Mouse (Mus musculus) kidney, embryonic 15.5 days (tissue): ENCODE results near the gene Pou2f1. TPM values are rescaled to one million over a fixed set of nuclear protein-coding genes. Genes with fewer than 3 reads are reported as not detected.

Source experiments
- ATAC-seq: fragments of 200-750 bp; cut with Nextera tagmentation; replicated peaks from 2 replicates; pipeline ENCODE4 v1.8.0; 2017; ENCODE audit warnings: moderate TSS enrichment; ENCODE audit not compliant: low FRiP score
- H3K27ac ChIP-seq: fragments of 300-500 bp; sonication (generic); 2 replicates; pipeline ENCODE4 v1.5.1; 2015; ENCODE audit warnings: mild to moderate bottlenecking, inconsistent platforms
- H3K27me3 ChIP-seq: fragments of 300-500 bp; sonication (generic); 2 replicates; pipeline ENCODE4 v1.6.1; 2015; ENCODE audit warnings: inconsistent platforms
- H3K36me3 ChIP-seq: fragments of 300-500 bp; sonication (generic); 2 replicates; pipeline ENCODE4 v1.6.1; 2015; ENCODE audit warnings: inconsistent platforms
- H3K4me1 ChIP-seq: fragments of 300-500 bp; sonication (generic); 2 replicates; pipeline ENCODE4 v1.6.1; 2015; ENCODE audit warnings: inconsistent platforms
- H3K4me2 ChIP-seq: fragments of 300-500 bp; sonication (generic); 2 replicates; pipeline ENCODE4 v1.6.1; 2015; ENCODE audit warnings: moderate library complexity, mild to moderate bottlenecking, inconsistent platforms
- H3K4me3 ChIP-seq: fragments of 300-500 bp; sonication (generic); replicated peaks from 2 replicates; pipeline ENCODE4 v1.5.1; 2015; ENCODE audit warnings: mild to moderate bottlenecking, inconsistent platforms
- H3K9ac ChIP-seq: fragments of 300-500 bp; sonication (generic); 2 replicates; pipeline ENCODE4 v1.6.1; 2015; ENCODE audit warnings: mild to moderate bottlenecking, inconsistent platforms
- H3K9me3 ChIP-seq: fragments of 300-500 bp; sonication (generic); replicated peaks from 2 replicates; pipeline ENCODE4 v1.6.1; 2016; ENCODE audit warnings: inconsistent platforms
- WGBS: fragments of 180-500 bp; shearing (Covaris S2); methylation state at CpG from one replicate; pipeline ENCODE4 v1.1.7; 2015; ENCODE audit warnings: mixed read lengths; 5-methylcytosine and 5-hydroxymethylcytosine counted together
- polyA plus RNA-seq: library from polyadenylated mRNA; unstranded; fragments of >200 nt; fragmentation: Nextera tagmentation; extraction: Ambion mirVana; gene quantifications from 2 replicates; pipeline ENCODE4 v1.2.1, GENCODE M21; 2015

The Pou2f1 gene
- polyA plus RNA-seq, result 19.5 TPM in 2 replicates

DNA sequence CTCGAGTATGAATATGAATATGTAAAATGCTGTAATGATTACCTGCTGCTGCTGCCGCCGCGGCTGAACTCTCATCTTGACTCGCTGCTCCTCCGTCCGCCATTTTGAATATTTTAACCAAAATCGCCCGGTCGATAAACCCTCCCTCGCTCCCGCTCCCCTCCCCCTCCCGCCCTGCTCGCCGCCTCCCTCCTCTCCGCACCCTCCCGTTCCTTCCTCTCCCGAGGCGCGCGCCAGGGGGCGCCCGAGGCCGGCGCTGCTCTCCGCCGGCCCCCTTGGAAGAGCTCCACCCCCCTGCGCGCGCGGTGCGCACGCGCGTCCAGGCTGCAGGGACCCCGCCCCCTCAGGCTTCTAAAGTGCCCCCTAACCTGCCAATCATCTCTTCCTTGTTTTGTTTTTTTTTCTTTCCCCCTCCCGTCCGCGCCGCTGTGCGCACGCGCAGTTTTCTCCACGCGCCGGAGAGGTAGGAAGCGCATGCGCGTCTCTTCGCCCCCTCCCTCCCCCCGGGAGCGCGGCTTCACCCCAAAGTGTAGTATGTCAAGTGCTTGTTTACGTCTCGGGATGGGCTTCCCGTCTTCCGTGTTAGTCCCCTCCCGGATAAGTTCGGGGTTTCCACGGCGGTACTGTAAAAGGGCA is at the start of gene Pou2f1:
Gene Pou2f1 (minus strand): TSS at position 159 of the 636 bp plus-strand sequence.
- Histone ChIP-seq H3K4me2 (peak within 1 kb of the TSS; percentile 96), H3K36me3 (no peaks in the 10 kb centered on the region), H3K4me1 (peaks cover 24% of the 10 kb centered on the region), H3K27me3 (no peaks in the 10 kb centered on the region), H3K9ac (peak within 1 kb of the TSS; percentile 93), H3K27ac (peak within 1 kb of the TSS; percentile 91), H3K9me3 (no peaks in the 10 kb centered on the region), H3K4me3 (peak within 1 kb of the TSS; percentile 97)
- WGBS, result under 1% methylated on average over 60 of the region's 61 CpGs
- peak; percentile 91 for ATAC-seq

DNA sequence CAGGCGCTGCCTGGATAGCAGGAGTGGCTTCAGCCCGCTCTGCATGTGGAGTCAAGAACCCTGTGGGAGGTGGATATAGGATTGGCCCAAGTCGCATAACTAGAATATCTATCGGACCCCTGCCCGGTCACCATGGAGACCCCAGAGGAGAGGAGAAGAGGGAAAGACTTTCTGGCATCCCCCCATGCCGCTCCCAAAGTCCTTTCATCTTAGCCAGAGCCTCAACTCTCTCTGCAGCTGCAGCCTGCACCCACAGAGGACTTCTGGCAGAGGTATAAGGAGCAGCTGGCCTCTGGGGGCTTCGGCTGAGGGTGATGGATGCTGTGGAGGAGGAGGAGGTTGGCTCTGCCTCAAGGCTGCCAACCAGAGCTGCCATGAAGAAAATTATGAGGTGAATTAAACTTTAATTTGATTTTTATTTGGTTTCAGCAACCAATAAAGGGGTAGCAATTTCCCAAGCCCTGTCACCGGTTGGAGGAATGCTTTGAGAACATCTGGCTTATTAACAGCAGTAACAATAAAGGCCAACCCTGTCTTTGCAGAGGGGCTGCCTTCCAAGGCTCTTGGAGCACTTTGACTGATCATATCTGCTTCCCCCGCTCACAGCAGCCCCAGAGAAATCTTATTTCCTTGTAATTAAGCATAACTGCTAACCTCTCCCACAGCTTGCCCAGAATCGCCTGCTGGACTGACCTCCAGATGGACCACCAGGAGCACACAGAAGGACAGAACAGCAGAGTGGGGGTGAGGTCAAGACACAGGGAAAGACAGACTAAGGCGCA is 46.8 kb upstream of the Pou2f1 start:
- H3K4me3 ChIP-seq, result peak overlapping the region; percentile 47
- H3K36me3 ChIP-seq, result no peaks in the 10 kb centered on the region
- ATAC-seq, result peak; percentile 38; the same call in 1 of the 2 replicates
- no peak overlapping the region for H3K9ac ChIP-seq
- peak overlapping the region; percentile 90 for H3K4me2 ChIP-seq
- H3K4me1 ChIP-seq, result peaks cover 42% of the 10 kb centered on the region
- WGBS, result 11% methylated on average over 11 of the region's 11 CpGs
- no peak overlapping the region for H3K27ac ChIP-seq
- H3K27me3 ChIP-seq, result peaks cover 31% of the 10 kb centered on the region
- no peaks in the 10 kb centered on the region for H3K9me3 ChIP-seq

DNA sequence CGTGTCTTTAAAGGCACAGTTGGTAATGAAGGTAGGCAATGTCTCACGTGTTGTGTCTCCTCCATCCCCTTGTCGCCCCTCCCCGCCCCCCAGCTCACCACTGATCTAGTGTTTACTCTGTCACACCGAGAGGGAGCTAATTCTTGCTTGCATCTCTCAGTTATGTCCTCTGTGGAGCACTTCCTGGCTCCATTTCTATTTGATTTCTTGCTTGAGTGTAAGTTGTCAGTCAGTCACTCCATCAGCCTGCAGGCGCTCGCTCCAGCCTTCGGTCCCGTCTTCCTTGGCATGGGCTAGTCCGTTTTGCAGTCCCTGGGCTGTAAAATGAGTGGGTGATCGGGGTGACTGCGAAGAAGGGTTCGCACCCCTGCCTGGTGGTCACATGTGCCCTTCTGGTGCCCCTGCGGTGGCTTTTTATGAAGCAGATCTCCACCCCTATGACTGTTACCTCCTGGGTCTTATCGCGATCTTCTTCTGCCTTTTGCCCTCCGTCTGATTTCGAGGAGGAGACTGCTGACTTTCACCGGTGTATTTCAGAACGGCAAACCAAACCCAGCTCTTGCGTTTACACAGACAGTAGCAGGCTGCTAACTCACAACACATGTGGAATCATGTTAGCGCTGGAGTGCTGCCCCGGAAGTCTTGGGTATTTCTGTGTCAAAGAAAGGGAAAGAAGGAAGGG is 45.9 kb upstream of the Pou2f1 start:
- no peak overlapping the region for H3K27ac ChIP-seq
- 2% methylated on average over 23 of the region's 23 CpGs for WGBS

DNA sequence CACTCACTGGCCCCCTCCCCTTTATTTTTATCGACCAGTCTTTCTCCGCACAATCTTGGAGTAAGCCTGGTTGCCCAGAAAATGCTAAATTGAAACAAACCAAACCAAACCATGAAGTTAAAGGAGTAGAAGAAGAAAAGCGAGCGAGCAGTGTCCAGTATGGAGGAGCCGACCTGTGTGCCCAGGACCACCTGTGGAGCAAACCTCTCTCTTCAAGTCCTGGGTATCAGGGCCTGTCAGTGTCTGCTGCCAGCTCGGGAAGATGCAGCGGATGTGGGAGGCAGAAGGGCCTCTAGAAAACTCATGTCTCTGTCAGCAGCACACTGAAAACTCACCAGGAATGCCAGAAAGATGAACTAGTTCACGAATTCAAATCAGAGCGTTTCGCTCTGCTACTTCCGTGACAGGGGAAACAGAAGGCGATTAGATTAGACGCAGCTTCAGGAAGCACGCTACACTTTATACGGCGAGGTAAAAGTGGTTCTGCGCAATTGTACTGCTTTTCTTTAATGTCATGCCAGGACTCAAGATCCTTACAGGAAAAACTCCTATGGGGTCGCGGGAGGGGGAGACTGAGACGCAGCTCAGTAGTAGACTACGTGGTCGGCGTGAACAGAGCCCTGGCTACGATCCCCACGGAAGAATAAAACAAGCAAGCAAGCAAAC is 45.2 kb upstream of the Pou2f1 start:
- H3K36me3 ChIP-seq, result no peaks in the 10 kb centered on the region
- WGBS, result 8% methylated on average over 25 of the region's 25 CpGs
- peak overlapping the region; percentile 47 for H3K4me3 ChIP-seq
- ATAC-seq, result peak; percentile 27; the same call in 1 of the 2 replicates
- H3K27me3 ChIP-seq, result peaks cover 31% of the 10 kb centered on the region
- no peak overlapping the region; the same call in none of the 2 replicates for H3K9ac ChIP-seq
- no peak overlapping the region for H3K27ac ChIP-seq
- no peaks in the 10 kb centered on the region for H3K9me3 ChIP-seq
- H3K4me1 ChIP-seq, result peaks cover 41% of the 10 kb centered on the region
- H3K4me2 ChIP-seq, result peak overlapping the region; percentile 90

More for the DNA sequence above, 45.9 kb upstream of the Pou2f1 start:
- no peaks in the 10 kb centered on the region for H3K36me3 ChIP-seq
- peak overlapping the region; percentile 90 for H3K4me2 ChIP-seq
- H3K27me3 ChIP-seq, result peaks cover 31% of the 10 kb centered on the region
- H3K4me1 ChIP-seq, result peaks cover 45% of the 10 kb centered on the region
- peak overlapping the region; percentile 47 for H3K4me3 ChIP-seq
- peak; percentile 11; the same call in 1 of the 2 replicates for ATAC-seq
- H3K9ac ChIP-seq, result peak overlapping the region; percentile 43; the same call in 1 of the 2 replicates
- no peaks in the 10 kb centered on the region for H3K9me3 ChIP-seq

GRCm38 (mm10) chr1:166045894-166046197 is 43.4 kb upstream of the Pou2f1 start:
- peaks cover 41% of the 10 kb centered on the region for H3K4me1 ChIP-seq
- H3K36me3 ChIP-seq, result no peaks in the 10 kb centered on the region
- no peak overlapping the region for H3K4me3 ChIP-seq
- H3K9me3 ChIP-seq, result no peaks in the 10 kb centered on the region
- WGBS, result 67% methylated on average over 4 of the region's 4 CpGs
- peaks cover 31% of the 10 kb centered on the region for H3K27me3 ChIP-seq
- H3K4me2 ChIP-seq, result 0 out of 2 replicates have a peak overlapping the region, but pooled peaks have one; percentile 12
- no peak overlapping the region for H3K9ac ChIP-seq
- no peak overlapping the region for H3K27ac ChIP-seq
- ATAC-seq, result no peak

- no peak overlapping the region for H3K27ac ChIP-seq
- H3K9me3 ChIP-seq, result no peaks in the 10 kb centered on the region
- no peaks in the 10 kb centered on the region for H3K36me3 ChIP-seq
- H3K9ac ChIP-seq, result no peak overlapping the region
- WGBS, result 33% methylated on average over 14 of the region's 14 CpGs
- H3K4me1 ChIP-seq, result peaks cover 41% of the 10 kb centered on the region
- 0 out of 2 replicates have a peak overlapping the region, but pooled peaks have one; percentile 12 for H3K4me2 ChIP-seq
- H3K27me3 ChIP-seq, result peaks cover 31% of the 10 kb centered on the region
- no peak overlapping the region for H3K4me3 ChIP-seq
- no peak for ATAC-seq
These were observed 42.8 kb upstream of the Pou2f1 start for GRCm38 (mm10) chr1:166045060-166045893.

- Histone ChIP-seq H3K4me3 (no peak overlapping the region), H3K9me3 (no peaks in the 10 kb centered on the region), H3K27me3 (peaks cover 21% of the 10 kb centered on the region), H3K27ac (no peak overlapping the region), H3K4me2 (no peak overlapping the region), H3K9ac (no peak overlapping the region), H3K36me3 (no peaks in the 10 kb centered on the region), H3K4me1 (peaks cover 31% of the 10 kb centered on the region)
- WGBS, result 74% methylated on average over 21 of the region's 21 CpGs
- ATAC-seq, result peak; percentile 29; the same call in 1 of the 2 replicates
These were observed 41.1 kb upstream of the Pou2f1 start for GRCm38 (mm10) chr1:166043451-166044149.

GRCm38 (mm10) chr1:166041501-166041900 is 39.0 kb upstream of the Pou2f1 start:
- WGBS, result 59% methylated on average over 1 of the region's 1 CpGs
- H3K4me1 ChIP-seq, result peaks cover 19% of the 10 kb centered on the region
- H3K9ac ChIP-seq, result no peak overlapping the region
- H3K27me3 ChIP-seq, result peaks cover 5% of the 10 kb centered on the region; the same call in 1 of the 2 replicates
- ATAC-seq, result no peak
- H3K9me3 ChIP-seq, result no peaks in the 10 kb centered on the region
- no peak overlapping the region for H3K27ac ChIP-seq
- no peaks in the 10 kb centered on the region for H3K36me3 ChIP-seq
- H3K4me2 ChIP-seq, result no peak overlapping the region
- no peak overlapping the region for H3K4me3 ChIP-seq

DNA sequence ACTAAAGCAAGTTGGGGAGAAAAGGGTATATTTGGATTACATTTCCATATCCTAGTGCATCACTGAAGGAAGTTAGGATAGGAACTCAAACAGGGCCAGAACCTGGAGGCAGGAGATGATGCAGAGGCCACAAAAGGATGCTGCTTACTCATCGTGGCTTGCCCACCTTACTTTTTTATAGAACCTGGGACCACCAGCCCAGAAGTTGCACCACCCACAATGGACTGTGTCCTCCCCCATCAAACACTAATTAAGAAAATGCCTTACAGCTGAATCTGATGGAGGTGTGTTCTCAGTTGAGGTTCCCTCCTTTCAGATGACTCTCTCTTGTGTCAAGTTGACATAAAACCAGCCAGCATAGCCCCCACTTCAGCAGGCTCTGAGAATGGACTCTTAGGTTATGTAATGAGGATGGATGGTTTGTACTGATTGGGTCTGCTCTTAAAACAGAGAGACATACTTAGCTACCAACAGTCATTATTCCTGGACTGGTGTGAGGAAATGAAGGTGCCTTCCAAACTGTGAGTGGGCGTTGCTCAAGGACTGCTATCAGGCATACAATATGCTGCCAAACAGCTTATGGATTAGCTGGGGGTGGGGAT is 36.4 kb upstream of the Pou2f1 start:
- Histone ChIP-seq H3K9me3 (no peaks in the 10 kb centered on the region), H3K4me1 (0 out of 2 replicates have a peak, but pooled peaks cover 4% of the 10 kb centered on the region), H3K27ac (no peak overlapping the region), H3K4me3 (no peak overlapping the region), H3K9ac (no peak overlapping the region), H3K36me3 (no peaks in the 10 kb centered on the region), H3K4me2 (no peak overlapping the region), H3K27me3 (no peaks in the 10 kb centered on the region)
- WGBS, result 82% methylated on average over 2 of the region's 2 CpGs
- ATAC-seq, result no peak

DNA sequence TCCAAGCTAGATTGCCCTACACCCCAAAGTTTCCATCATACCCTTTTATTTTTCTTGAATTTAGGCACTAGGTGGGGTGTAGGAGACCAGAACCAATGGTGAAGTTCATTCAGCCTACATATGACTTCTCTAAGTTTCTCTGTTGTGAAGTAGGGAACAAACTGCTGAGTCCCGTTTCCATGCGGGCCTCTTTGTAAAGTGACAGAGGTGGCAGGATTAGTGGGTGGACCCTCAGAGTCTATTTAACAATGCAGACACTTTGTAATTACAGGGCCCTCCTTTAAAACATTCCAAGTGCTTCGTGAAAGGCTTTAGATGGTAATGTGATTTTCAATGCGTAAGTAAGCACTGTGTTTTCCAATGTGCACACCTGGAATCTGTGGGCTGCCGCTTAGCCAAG is 32.6 kb upstream of the Pou2f1 start:
- no peak overlapping the region for H3K4me3 ChIP-seq
- no peaks in the 10 kb centered on the region for H3K27me3 ChIP-seq
- H3K4me2 ChIP-seq, result no peak overlapping the region
- no peak overlapping the region for H3K9ac ChIP-seq
- H3K9me3 ChIP-seq, result no peaks in the 10 kb centered on the region
- H3K4me1 ChIP-seq, result no peaks in the 10 kb centered on the region
- WGBS, result 33% methylated on average over 5 of the region's 5 CpGs
- no peaks in the 10 kb centered on the region for H3K36me3 ChIP-seq
- ATAC-seq, result no peak
- H3K27ac ChIP-seq, result no peak overlapping the region
